Mouse (Mus musculus) megakaryocyte progenitor cell, adult 5-6 weeks (primary cell): ENCODE data around the gene Cbfa2t3. TPM values are rescaled to one million over a fixed set of nuclear protein-coding genes. Genes with fewer than 3 reads are reported as not detected.

ENCODE experiments used
- ATAC-seq: replicated peaks from 2 replicates; pipeline ENCODE4 v1.8.0; 2016; ENCODE audit warnings: mild to moderate bottlenecking, moderate TSS enrichment, inconsistent platforms; ENCODE audit not compliant: poor library complexity
- total RNA-seq, 2 experiments: library from RNA; stranded (forward) in 1 of 2; stranded (reverse) in 1 of 2; fragments of 157-497, 149-512 nt in 1 of 2; fragments of 200-1000 nt in 1 of 2; gene quantifications; 2 replicates each; pipeline versions ENCODE4 v1.2.3 to v1.2.4; 2015 to 2017

Gene Cbfa2t3
- total RNA-seq, 2 experiments from 2014 or later = 11.8 to 20.7 TPM

- no peak for ATAC-seq
These were observed 6.8 kb downstream of the Cbfa2t3 start for GRCm38 (mm10) chr8:122692152-122692551.

DNA sequence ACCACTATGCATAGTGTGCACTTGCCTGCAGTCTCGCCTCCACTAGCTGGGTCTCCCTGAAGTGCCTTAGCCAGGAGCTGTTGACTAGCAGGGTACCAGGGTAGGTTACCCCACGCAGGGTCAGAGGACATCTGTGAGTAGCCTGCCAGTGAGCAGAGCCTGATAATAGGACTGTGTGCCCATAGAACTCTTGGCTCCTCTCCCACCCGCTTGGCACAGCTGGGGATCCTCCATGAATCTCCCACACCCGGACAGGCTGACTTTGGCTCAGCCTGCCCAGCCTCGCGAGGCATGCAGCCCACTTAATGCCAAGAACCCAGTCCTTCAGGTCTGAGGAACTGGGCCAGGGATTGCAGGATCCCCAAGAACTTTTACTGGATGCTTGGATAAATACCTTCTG is 7.9 kb downstream of the Cbfa2t3 start:
- no peak; the same call in 1 of the 2 replicates for ATAC-seq

GRCm38 (mm10) chr8:122689315-122689714 is 9.6 kb downstream of the Cbfa2t3 start:
- peak; percentile 23 for ATAC-seq

DNA sequence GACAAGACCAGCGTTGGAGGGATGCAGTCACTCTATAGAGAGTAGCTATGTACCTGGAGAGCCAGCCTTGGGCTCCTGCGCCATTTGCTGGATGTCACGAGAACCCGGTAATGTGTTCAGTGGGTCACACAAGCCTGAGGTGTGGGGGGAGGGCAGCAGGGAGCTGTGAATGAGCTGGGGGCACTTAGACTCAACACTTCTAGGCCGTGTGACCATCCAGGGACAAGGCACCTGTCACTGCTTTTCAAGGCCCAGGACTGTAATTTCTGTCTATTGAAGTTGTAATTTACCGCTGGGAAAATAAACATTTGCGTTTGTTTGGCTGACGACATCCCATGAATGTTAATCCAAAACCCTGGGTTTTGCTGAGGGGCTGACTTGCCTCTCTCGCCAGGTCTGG is 12.0 kb downstream of the Cbfa2t3 start:
- no peak for ATAC-seq

GRCm38 (mm10) chr8:122685097-122685861 is 13.6 kb downstream of the Cbfa2t3 start:
- peak; percentile 77 for ATAC-seq

DNA sequence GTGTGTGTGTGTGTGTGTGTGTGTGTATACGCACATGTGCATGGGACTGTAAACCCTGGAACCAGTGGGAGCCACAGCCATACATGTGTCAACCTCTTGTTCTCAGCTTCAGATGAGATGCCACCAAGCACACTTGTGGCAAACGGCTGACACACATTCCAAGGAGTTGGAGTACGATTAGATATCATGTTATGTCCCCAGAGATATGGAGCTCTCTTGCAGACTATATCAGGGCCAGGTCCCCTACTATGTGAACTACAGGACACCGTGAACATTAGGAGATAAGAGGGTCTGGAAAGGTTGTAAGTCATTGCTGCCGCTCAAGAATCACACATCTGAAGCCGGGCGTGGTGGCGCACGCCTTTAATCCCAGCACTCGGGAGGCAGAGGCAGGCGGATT is 16.1 kb downstream of the Cbfa2t3 start:
- peak; percentile 50 for ATAC-seq

GRCm38 (mm10) chr8:122680171-122680570 is 18.7 kb downstream of the Cbfa2t3 start:
- no peak for ATAC-seq

DNA sequence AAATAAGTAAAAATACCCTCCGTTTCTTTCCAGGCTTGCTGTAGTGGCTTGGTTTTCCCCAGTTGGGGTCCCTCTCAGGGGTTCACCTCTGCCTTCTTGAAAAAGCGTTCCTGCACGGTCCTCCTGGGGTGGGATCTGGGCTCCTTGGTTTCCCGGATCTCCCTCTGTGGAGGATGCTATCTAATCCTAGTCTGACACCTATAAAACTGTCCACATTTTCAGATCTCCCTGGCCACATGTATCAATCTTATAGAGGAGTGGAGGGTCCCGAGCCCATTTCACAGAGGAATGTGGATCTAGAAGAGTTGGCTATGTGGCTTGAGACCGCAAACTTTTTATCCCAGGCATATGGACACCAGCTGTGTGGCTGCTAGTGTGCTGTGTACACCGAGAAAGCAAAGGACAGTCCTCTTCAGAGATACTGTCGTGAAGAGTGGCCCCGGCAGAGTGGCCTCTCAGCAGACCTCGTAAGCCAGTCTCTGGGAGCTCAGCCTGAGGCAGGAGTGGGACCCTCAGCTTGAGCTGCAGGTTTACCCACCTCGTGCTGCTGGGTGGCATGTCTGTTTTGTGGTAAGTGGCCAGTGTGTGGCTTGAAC is 19.5 kb downstream of the Cbfa2t3 start:
- no peak for ATAC-seq

- no peak for ATAC-seq
These were observed 20.1 kb downstream of the Cbfa2t3 start for GRCm38 (mm10) chr8:122678896-122679210.

DNA sequence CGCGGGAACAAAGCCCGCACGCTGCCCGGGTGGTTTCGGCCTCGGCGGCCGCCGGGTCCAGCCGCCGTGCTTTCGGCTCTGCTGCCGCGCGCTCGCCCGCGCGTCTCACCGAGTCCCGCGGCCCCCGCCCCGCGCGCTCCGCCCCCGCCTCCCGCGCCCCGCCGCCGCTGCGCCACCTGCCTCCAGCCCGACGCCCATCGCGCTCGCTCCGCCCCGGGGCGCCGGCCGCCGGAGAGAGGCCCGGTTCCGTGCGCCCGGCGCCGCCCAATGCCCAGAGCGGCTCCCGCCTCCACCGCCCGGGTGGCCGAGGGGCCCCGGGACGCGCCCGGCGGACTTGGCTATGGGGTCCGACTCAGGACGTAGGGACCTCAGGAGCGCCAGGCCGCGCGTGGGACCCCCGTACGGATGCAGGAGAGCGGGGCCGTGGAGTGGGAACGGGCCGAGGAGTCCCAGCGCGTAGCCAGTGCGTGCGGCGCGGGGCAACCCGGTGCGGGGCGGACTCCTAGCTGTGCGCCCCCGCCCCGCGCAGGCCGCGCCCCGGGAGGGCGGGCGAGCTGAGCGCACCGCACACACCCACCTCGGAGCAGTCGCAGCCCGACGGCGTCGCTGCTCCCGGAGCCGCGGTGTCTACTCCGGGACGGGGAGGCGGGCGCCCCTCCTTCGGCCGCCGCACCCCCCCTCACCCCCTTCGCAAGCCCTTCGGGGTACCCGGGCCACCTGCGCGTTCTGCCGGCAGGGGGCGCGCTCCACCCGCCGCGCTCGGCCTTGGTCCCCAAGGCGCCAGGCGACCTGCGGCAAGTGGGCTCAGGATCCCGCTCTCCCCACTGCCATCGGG is 20.6 kb downstream of the Cbfa2t3 start:
- peak; percentile 47 for ATAC-seq

GRCm38 (mm10) chr8:122677481-122678021 is 21.4 kb downstream of the Cbfa2t3 start:
- ATAC-seq = no peak

DNA sequence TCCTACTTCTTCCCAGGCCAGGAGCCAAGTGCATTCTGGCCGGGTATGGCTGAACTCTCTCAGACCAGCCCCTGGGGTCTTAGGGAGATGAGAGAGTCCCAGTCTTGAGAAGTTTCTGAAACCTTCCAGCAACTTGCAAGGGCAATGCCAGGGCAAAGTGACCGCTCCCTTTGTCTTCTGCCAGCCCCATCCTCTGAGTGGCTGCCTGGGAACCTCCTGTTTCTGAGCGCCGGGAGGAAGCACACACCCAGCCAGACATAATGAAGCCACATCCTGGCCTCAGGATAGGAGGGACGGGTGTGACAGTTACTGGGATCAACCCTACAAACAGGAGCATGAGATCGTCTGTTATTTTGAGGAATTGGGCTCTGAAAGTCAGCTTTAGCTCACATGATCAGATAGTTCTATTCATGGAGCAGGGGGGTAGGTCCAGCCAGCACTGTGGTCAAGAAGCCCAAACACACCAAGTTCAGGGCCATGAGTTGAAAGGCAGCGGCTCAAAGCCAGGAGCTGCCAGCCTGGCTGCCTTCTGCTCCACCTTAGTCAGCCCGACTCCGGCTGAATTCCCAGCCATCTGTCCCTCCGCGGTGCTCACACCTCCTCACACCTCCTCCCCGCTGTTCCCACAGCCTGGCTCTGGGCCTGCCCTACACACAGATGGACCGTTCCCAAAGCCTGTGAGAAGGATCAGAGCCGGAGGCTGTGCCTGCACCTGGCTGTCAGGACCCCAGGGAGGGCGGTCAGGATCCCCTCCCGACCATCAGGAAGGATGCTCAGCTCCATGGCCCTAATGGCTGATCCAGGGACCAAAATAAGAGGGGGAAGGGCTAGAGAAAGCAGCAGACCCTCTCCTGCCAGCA is 22.1 kb downstream of the Cbfa2t3 start:
- ATAC-seq = no peak

GRCm38 (mm10) chr8:122675596-122676420 is 23.1 kb downstream of the Cbfa2t3 start:
- ATAC-seq = no peak

DNA sequence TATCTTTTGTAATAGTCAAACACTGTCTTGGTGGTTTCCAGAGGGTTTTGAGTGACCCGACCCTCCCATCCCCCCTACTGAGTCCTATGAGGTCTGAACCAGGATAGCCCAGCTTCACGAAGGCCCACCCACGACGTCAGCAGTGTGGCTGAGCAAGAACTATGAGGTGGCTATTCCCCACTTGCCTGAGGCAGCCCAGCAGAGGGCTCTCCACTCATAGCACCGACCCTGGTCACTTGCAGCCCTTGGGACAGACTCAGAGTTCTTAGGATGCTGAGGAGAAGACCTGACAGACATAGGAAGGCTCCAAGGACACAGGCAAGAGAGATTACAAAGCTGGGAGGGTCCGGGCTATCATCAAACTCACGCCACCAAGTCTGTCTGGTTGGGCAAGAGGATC is 23.9 kb downstream of the Cbfa2t3 start:
- no peak for ATAC-seq

DNA sequence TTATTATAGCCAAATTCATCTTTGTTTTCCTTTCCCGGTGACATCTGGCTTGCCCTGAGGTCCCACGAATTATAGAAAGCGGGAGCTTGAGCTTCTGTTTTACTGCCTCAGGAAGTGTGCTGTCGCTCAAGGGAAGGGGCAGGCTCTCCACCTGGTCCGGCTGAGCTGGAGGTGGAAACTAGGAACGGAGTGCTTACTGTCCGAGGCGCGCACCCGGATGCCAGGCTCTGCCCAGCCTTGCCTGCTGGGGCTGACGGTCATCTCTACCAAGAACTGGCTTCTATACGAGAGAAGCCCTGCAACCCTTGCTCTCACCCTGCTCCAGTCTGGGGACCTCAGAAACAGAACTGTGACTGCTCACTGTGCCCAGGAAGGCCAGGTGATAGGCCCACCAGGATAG is 24.9 kb downstream of the Cbfa2t3 start:
- ATAC-seq = no peak

GRCm38 (mm10) chr8:122671894-122672293 is 27.0 kb downstream of the Cbfa2t3 start:
- no peak for ATAC-seq

- ATAC-seq = no peak
These were observed 28.2 kb downstream of the Cbfa2t3 start for GRCm38 (mm10) chr8:122670718-122671117.

DNA sequence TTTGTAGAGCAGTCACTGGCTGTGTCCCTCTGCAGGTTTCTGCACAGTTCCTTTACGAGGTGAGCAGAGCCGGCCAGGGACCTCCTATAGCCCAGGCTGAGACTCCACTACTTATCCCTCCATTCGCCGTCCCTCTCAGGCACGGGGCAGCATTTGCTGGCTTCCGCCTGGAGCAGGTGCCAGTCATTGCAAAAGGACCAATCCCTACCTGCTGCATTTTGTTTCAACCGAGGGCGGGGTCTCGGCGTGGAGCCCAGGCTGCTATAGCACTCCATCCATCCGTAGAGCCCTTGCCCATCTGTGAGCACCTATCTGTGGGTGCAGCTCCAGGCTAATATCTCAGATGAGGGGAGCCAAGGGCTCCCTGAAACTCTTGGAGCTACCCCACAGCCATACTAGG is 28.9 kb downstream of the Cbfa2t3 start:
- ATAC-seq = no peak

DNA sequence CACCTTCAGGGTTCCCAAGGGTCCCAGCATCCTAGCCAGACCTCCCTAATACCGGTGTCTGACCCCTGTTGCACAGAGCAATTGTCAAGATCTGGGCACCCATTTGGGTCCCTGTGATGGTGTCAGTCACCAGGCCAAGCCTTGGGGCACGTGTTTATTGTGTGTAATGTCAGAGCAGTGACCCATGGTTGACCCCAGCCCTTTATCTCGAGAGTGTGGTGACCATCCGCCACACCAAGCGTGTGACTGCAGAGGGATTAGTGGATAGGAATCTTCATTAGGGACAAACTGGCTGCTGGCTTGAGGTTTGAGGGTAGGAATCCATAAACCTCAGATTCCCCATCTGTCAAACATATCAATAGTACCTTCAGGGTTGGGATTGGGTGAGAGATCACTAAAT is 29.5 kb downstream of the Cbfa2t3 start:
- no peak for ATAC-seq

DNA sequence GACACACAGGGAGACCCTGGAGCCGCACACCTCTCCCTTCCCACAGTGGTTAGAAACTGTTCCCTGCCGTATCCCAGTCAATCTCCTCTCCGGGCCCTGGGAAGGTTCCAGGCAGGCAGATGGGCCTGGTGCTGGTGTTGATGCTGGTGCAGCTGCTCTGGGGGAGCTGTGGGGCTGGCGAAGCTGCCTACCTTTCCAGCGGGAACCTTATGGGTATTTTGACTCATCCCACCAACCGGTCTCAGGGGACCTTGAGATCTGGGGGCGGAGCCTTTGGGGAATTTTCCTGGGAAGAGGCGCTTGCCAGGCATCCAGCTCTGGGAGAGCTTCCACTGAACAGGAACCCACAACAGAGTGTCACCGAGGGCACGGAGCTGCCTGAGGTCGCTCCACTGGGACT is 31.1 kb downstream of the Cbfa2t3 start:
- no peak for ATAC-seq
